Mouse (Mus musculus) liver, embryonic 14.5 days (tissue): Measurements from ENCODE around the gene Abca1.

Source experiments
- CTCF ChIP-seq: IDR thresholded peaks from 2 replicates; pipeline ENCODE4 v1.5.1; 2016; ENCODE audit warnings: antibody characterized with exemption, low read depth, control low read depth
- EP300 ChIP-seq: IDR thresholded peaks from 2 replicates; pipeline ENCODE4 v1.6.1; 2016; ENCODE audit warnings: antibody characterized with exemption, low read depth

DNA sequence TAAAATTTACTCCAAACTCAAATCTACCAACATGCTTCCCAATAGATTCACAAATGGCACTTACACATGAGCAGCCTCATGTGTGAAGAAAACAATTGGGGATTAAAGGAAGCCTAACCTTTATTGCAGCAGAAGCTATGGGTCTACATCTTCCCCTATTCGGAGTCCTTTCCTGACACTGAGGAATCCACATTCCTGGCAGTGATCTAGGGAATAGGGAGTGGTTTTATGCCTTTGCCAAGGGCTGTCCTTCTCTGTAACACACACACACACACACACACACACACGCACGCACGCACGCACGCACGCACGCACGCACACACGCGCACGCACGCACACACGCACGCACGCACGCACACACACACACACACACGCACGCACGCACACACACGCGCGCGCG, 5.5 kb upstream of the Abca1 start:
- TF ChIP-seq CTCF, result no peak
- TF ChIP-seq EP300, result no peak
